Mouse (Mus musculus) intestine, embryonic 15.5 days (tissue): ENCODE measurements around the gene Tcirg1. TPM values are rescaled to one million over a fixed set of nuclear protein-coding genes. Genes with fewer than 3 reads are reported as not detected.

Experiments
- ATAC-seq: fragments of 200-750 bp; cut with Nextera tagmentation; 2 replicates; pipeline ENCODE4 v1.8.0; 2017; ENCODE audit warnings: moderate TSS enrichment, moderate library complexity
- H3K27ac ChIP-seq: fragments of 300-500 bp; sonication (generic); 2 replicates; pipeline ENCODE4 v1.5.1; 2015; ENCODE audit warnings: mild to moderate bottlenecking, inconsistent platforms
- H3K27me3 ChIP-seq: fragments of 300-500 bp; sonication (generic); replicated peaks from 2 replicates; pipeline ENCODE4 v1.6.1; 2015; ENCODE audit warnings: inconsistent platforms
- H3K36me3 ChIP-seq: fragments of 300-500 bp; sonication (generic); 2 replicates; pipeline ENCODE4 v1.6.1; 2015; ENCODE audit warnings: inconsistent platforms
- H3K4me1 ChIP-seq: fragments of 300-500 bp; sonication (generic); replicated peaks from 2 replicates; pipeline ENCODE4 v1.6.1; 2015; ENCODE audit warnings: inconsistent platforms
- H3K4me2 ChIP-seq: fragments of 300-500 bp; sonication (generic); replicated peaks from 2 replicates; pipeline ENCODE4 v1.6.1; 2015; ENCODE audit warnings: mild to moderate bottlenecking, inconsistent platforms
- H3K4me3 ChIP-seq: fragments of 300-500 bp; sonication (generic); replicated peaks from 2 replicates; pipeline ENCODE4 v1.5.1; 2015; ENCODE audit warnings: inconsistent platforms
- H3K9ac ChIP-seq: fragments of 300-500 bp; sonication (generic); 2 replicates; pipeline ENCODE4 v1.6.1; 2015; ENCODE audit warnings: inconsistent platforms
- H3K9me3 ChIP-seq: fragments of 300-500 bp; sonication (generic); 2 replicates; pipeline ENCODE4 v1.6.1; 2016; ENCODE audit warnings: inconsistent platforms
- WGBS: fragments of 180-500 bp; shearing (Covaris S2); methylation state at CpG from one replicate; pipeline ENCODE4 v1.1.7; 2015; 5-methylcytosine and 5-hydroxymethylcytosine counted together
- polyA plus RNA-seq: library from polyadenylated mRNA; unstranded; fragments of >200 nt; fragmentation: Nextera tagmentation; extraction: Ambion mirVana; gene quantifications from 2 replicates; pipeline ENCODE4 v1.2.1, GENCODE M21; 2015

Gene Tcirg1
- polyA plus RNA-seq: 50.9 and 56.3 TPM in 2 replicates

DNA sequence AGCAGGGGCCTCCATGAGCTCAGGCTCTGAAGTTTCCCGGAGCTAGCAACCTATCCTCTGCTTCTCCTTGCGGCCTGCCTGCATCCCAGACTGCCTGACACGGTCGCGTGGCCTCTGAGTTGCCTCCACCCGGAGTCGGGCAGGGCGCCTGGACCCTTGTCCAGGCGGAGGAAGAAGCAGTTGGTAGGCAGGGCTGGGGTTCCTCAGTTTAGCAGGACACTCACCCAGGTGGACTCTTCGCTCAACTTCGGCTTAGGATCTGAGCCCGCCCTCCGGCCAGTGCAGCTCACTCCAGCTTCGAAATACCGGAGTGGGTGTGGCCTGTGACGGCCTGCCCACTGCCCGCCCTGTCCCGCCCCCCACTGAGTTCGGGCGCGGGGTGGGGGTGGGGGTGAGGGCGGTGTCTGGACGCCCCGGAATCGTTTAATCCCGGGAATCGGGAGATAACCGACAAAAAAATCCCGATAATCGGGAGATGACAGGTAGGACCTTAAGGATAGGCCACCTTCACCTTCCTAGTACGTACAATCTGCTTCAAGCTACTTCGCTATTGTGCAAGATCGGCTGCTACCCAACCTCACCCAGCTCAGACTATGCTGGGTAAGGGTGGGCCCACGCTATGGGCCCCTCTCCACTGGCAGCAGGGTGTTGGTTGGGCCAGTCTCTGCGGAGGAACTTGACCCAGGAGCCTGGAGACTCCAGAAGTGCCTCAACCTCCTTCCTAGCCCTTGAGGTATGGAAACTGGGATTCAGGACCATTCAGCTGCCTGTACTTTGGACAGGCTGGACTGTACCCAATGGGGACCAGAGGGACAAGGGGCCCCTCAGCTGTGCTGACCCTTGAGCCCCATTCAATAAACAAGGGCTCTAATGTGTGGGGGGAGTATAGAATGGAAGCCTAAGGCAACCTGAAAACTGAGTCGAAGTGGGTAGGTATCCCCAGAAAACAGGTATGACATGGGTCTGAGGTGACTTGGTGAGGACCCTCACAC is at the start of gene Tcirg1:
TSS of gene Tcirg1 (minus strand) at position 339 of the 992 bp plus-strand sequence.
- Histone ChIP-seq H3K4me1 (peaks cover 42% of the 10 kb centered on the region), H3K27me3 (no peaks in the 10 kb centered on the region), H3K4me3 (peak within 1 kb of the TSS; percentile 60), H3K36me3 (peaks cover 34% of the 10 kb centered on the region), H3K9ac (peak within 1 kb of the TSS; percentile 71), H3K27ac (peak within 1 kb of the TSS; percentile 79), H3K4me2 (peak within 1 kb of the TSS; percentile 85), H3K9me3 (no peaks in the 10 kb centered on the region)
- ATAC-seq: peak; percentile 92
- 5% methylated on average over 36 of the region's 36 CpGs for WGBS

GRCm38 (mm10) chr19:3955804-3956203 is 48.9 kb upstream of the Tcirg1 start:
- Histone ChIP-seq H3K9ac (no peak overlapping the region), H3K4me3 (no peak overlapping the region), H3K4me2 (no peak overlapping the region), H3K27me3 (no peaks in the 10 kb centered on the region), H3K4me1 (peaks cover 2% of the 10 kb centered on the region; the same call in 1 of the 2 replicates), H3K27ac (no peak overlapping the region), H3K9me3 (no peaks in the 10 kb centered on the region), H3K36me3 (no peaks in the 10 kb centered on the region)
- 40% methylated on average over 4 of the region's 4 CpGs for WGBS
- peak; percentile 72 for ATAC-seq

DNA sequence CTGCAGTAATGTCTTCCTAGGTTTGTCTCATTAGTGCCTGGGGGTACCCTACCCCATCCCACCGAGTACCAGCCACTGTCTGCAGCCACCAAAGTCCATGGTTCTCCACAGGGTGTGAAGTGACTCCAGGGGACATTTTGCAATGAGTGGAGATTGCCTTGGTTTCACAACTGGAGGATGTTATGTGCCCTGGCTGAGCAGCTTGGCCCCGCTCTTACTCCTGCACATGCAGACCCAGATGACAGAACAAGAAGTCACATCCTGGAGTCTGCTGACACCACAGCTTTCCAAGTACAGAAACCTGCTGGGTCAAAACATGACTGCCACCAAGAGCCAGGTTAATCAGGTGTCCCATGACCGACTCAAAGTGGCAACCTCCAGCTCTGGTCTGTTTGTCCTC is 48.1 kb upstream of the Tcirg1 start:
- Histone ChIP-seq H3K4me2 (no peak overlapping the region), H3K9me3 (no peaks in the 10 kb centered on the region), H3K9ac (no peak overlapping the region), H3K27ac (no peak overlapping the region), H3K4me3 (no peak overlapping the region), H3K27me3 (no peaks in the 10 kb centered on the region), H3K4me1 (peaks cover 2% of the 10 kb centered on the region; the same call in 1 of the 2 replicates), H3K36me3 (no peaks in the 10 kb centered on the region)
- ATAC-seq: no peak
- 76% methylated on average over 3 of the region's 3 CpGs for WGBS

GRCm38 (mm10) chr19:3952099-3952498 is 45.2 kb upstream of the Tcirg1 start:
- Histone ChIP-seq H3K9me3 (no peaks in the 10 kb centered on the region), H3K27ac (no peak overlapping the region), H3K27me3 (no peaks in the 10 kb centered on the region), H3K4me3 (no peak overlapping the region), H3K4me2 (no peak overlapping the region), H3K4me1 (peaks cover 2% of the 10 kb centered on the region; the same call in 1 of the 2 replicates), H3K36me3 (no peaks in the 10 kb centered on the region), H3K9ac (no peak overlapping the region)
- WGBS: 39% methylated on average over 1 of the region's 1 CpGs
- ATAC-seq: no peak

DNA sequence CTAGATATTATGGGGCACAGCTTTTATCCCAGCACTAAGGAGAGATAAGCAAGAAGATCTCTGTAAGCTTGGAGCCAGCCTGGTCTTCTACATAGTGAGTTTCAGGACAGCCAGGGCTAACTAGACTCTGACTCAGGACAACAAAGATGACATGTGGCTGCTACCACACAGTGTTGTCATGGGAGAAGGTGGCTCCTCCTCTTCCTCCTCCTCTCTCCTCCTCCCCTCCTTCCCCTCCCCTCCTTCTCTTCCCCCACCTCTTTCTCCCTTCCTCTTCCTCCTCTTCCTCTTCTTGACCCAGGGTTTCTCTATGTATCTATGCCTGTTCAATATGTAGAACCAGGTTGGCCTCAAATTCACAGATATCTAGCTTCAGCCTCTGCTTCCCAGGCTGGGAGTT is 44.5 kb upstream of the Tcirg1 start:
- no peaks in the 10 kb centered on the region for H3K9me3 ChIP-seq
- no peak overlapping the region for H3K9ac ChIP-seq
- no peak overlapping the region for H3K27ac ChIP-seq
- no peaks in the 10 kb centered on the region for H3K36me3 ChIP-seq
- H3K4me2 ChIP-seq: no peak overlapping the region
- ATAC-seq: no peak
- H3K4me1 ChIP-seq: peaks cover 2% of the 10 kb centered on the region; the same call in 1 of the 2 replicates
- no peaks in the 10 kb centered on the region for H3K27me3 ChIP-seq
- no peak overlapping the region for H3K4me3 ChIP-seq

- Histone ChIP-seq H3K9me3 (no peaks in the 10 kb centered on the region), H3K4me3 (no peak overlapping the region), H3K9ac (no peak overlapping the region), H3K27ac (no peak overlapping the region), H3K4me1 (0 out of 2 replicates have a peak, but pooled peaks cover 3% of the 10 kb centered on the region), H3K36me3 (no peaks in the 10 kb centered on the region), H3K4me2 (no peak overlapping the region), H3K27me3 (no peaks in the 10 kb centered on the region)
- 80% methylated on average over 3 of the region's 3 CpGs for WGBS
- no peak for ATAC-seq
These were observed 43.4 kb upstream of the Tcirg1 start for GRCm38 (mm10) chr19:3950331-3950730.

DNA sequence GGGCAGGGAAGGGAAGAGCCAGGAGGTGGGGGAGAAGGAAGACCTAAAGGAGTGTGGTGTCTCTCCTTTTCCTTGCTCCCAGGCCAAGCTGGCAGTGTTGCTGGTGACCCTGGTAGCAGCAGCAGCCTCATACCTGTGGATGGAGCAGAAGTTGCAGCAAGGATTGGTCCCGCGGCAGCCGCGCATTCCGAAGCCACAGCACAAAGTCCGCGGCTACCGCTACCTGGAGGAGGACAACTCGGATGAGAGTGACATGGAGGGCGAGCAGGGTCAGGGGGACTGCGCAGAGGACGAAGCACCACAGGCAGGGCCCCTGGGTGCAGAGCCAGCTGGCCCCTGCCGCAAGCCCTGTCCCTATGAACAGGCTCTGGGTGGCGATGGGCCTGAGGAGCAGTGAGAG is 41.6 kb upstream of the Tcirg1 start:
- WGBS: 73% methylated on average over 14 of the region's 14 CpGs
- no peak for ATAC-seq

GRCm38 (mm10) chr19:3947813-3948212 is 40.9 kb upstream of the Tcirg1 start:
- H3K27ac ChIP-seq: no peak overlapping the region
- H3K9me3 ChIP-seq: no peaks in the 10 kb centered on the region
- whole genome bisulfite sequencing: 86% methylated on average over 3 of the region's 3 CpGs
- H3K36me3 ChIP-seq: no peaks in the 10 kb centered on the region
- no peak overlapping the region for H3K9ac ChIP-seq
- no peak overlapping the region for H3K4me2 ChIP-seq
- no peak for ATAC-seq
- 0 out of 2 replicates have a peak, but pooled peaks cover 7% of the 10 kb centered on the region for H3K4me1 ChIP-seq
- H3K4me3 ChIP-seq: no peak overlapping the region
- no peaks in the 10 kb centered on the region for H3K27me3 ChIP-seq

More for the DNA sequence above, 41.6 kb upstream of the Tcirg1 start:
- Histone ChIP-seq H3K4me1 (0 out of 2 replicates have a peak, but pooled peaks cover 3% of the 10 kb centered on the region), H3K27me3 (no peaks in the 10 kb centered on the region), H3K9me3 (no peaks in the 10 kb centered on the region), H3K4me2 (no peak overlapping the region), H3K27ac (no peak overlapping the region), H3K36me3 (no peaks in the 10 kb centered on the region), H3K4me3 (no peak overlapping the region), H3K9ac (no peak overlapping the region)

DNA sequence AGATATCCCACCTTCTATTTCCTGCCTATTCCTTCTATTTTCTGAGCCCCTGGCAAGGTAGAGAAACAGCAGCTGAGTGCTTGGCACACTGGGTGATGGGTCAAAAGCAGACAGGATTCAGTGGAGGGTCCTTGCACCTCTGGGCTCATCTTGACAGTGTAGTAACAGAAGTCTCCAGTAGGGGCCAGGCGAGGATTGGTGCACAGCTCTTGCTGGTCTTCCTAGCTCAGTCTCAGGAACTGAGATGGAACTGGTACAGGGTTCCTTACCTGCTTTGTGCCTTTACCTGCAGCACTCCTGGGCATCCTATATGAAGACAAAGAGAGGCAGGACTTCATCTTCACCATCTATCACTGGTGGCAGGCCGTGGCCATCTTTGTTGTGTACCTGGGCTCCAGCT is 39.8 kb upstream of the Tcirg1 start:
- Histone ChIP-seq H3K27me3 (no peaks in the 10 kb centered on the region), H3K9me3 (no peaks in the 10 kb centered on the region), H3K4me1 (0 out of 2 replicates have a peak, but pooled peaks cover 8% of the 10 kb centered on the region), H3K9ac (no peak overlapping the region), H3K36me3 (no peaks in the 10 kb centered on the region), H3K27ac (no peak overlapping the region), H3K4me2 (no peak overlapping the region), H3K4me3 (no peak overlapping the region)
- WGBS: 21% methylated on average over 2 of the region's 2 CpGs
- peak; percentile 60 for ATAC-seq

- 29% methylated on average over 10 of the region's 10 CpGs for WGBS
- H3K27ac ChIP-seq: no peak overlapping the region
- H3K4me3 ChIP-seq: no peak overlapping the region
- no peaks in the 10 kb centered on the region for H3K9me3 ChIP-seq
- no peaks in the 10 kb centered on the region for H3K27me3 ChIP-seq
- H3K9ac ChIP-seq: no peak overlapping the region
- no peaks in the 10 kb centered on the region for H3K36me3 ChIP-seq
- peak; percentile 59 for ATAC-seq
- 0 out of 2 replicates have a peak, but pooled peaks cover 8% of the 10 kb centered on the region for H3K4me1 ChIP-seq
- H3K4me2 ChIP-seq: no peak overlapping the region
These were observed 39.1 kb upstream of the Tcirg1 start for GRCm38 (mm10) chr19:3945872-3946564.

DNA sequence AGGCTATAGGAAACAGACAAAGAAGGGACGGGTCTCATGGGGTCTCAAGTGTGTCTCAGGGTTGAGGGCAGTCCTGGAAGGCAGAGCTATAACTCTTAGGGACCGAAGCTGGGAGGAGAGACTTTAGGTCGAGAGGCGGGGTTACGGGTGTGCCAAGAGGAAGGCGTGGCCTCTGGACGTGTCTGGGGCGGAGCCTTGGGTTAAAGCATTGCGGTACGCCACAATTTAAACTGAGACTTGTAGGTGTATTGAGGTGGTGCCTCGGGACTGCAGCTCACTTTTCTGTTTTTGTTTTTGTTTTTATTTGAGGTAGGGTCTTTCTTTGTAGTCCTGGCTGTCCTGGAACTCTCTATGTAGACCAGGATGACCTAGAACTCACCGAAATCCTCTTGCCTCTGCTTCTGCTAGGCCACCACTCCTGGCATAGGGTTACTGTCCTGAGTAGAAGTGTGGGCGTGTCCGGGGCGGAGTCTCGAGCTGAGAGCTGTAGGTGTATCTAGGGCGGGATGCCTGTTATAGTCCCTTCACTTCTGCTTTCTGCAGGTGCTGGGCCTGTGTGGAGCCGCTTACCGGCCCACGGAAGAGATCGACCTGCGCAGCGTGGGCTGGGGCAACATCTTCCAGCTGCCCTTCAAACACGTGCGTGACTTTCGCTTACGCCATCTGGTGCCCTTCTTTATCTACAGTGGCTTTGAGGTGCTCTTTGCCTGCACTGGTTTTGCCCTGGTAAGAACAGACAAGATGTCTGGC is 36.2 kb upstream of the Tcirg1 start:
- Histone ChIP-seq H3K4me2 (peak overlapping the region; percentile 44), H3K36me3 (no peaks in the 10 kb centered on the region), H3K9me3 (no peaks in the 10 kb centered on the region), H3K9ac (no peak overlapping the region), H3K27me3 (no peaks in the 10 kb centered on the region), H3K27ac (no peak overlapping the region), H3K4me3 (0 out of 2 replicates have a peak overlapping the region, but pooled peaks have one; percentile 9), H3K4me1 (0 out of 2 replicates have a peak, but pooled peaks cover 8% of the 10 kb centered on the region)
- 21% methylated on average over 27 of the region's 27 CpGs for WGBS
- peak; percentile 85 for ATAC-seq
